Mouse (Mus musculus) liver, adult 2 months (tissue): ENCODE measurements at regions not wholly inside any gene's neighbourhood (a gene's known extent, or its start where the extent isn't known, plus 50 kb on each side); places are given as distances from the start of the nearest gene placed in this dataset.

Source experiments
- DNase-seq: peaks from one replicate; pipeline ENCODE4 v3.0.0-alpha.2; 2011; ENCODE audit warnings: low read depth, low spot score; ENCODE audit errors: extremely low read depth
- H3K27ac ChIP-seq: fragments of 200-500 bp; replicated peaks from 2 replicates; pipeline ENCODE4 v1.5.1; 2012; ENCODE audit warnings: low read depth, mild to moderate bottlenecking, control low read depth, inconsistent platforms, low read length; ENCODE audit not compliant: insufficient read depth
- H3K27me3 ChIP-seq: fragments of 200-500 bp; 2 replicates; pipeline ENCODE4 v1.6.1; 2012; ENCODE audit warnings: mild to moderate bottlenecking, moderate library complexity, low read length, inconsistent platforms; ENCODE audit not compliant: control insufficient read depth, insufficient read depth
- H3K36me3 ChIP-seq: fragments of 200-500 bp; 2 replicates; pipeline ENCODE4 v1.6.1; 2012; ENCODE audit warnings: low read length, inconsistent platforms; ENCODE audit not compliant: control insufficient read depth, insufficient read depth
- H3K4me1 ChIP-seq: fragments of 200-500 bp; 2 replicates; pipeline ENCODE4 v1.6.1; 2011; ENCODE audit warnings: low read length; ENCODE audit not compliant: control insufficient read depth, insufficient read depth
- H3K4me3 ChIP-seq: fragments of 200-500 bp; 2 replicates; pipeline ENCODE4 v1.5.1; 2011; ENCODE audit warnings: low read depth, mild to moderate bottlenecking, control low read depth, low read length, moderate library complexity; ENCODE audit not compliant: insufficient read depth
- H3K79me2 ChIP-seq: fragments of 200-500 bp; 2 replicates; pipeline ENCODE4 v1.6.1; 2012; ENCODE audit warnings: inconsistent platforms, mild to moderate bottlenecking, low read length, moderate library complexity; ENCODE audit not compliant: control insufficient read depth, insufficient read depth
- H3K9ac ChIP-seq: fragments of 200-500 bp; 2 replicates; pipeline ENCODE4 v1.6.1; 2012; ENCODE audit warnings: low read depth, mild to moderate bottlenecking, control low read depth, inconsistent platforms, low read length
- CTCF ChIP-seq: fragments of 200-500 bp; IDR thresholded peaks from 2 replicates; pipeline ENCODE4 v1.5.1; 2011; ENCODE audit warnings: low read depth, low read length, control low read depth
- POLR2A ChIP-seq: fragments of 200-500 bp; IDR thresholded peaks from 2 replicates; pipeline ENCODE4 v1.6.1; 2011; ENCODE audit warnings: low read length, control low read depth; ENCODE audit not compliant: insufficient read depth; ENCODE audit errors: extremely low read depth
- WGBS: fragments of 180-500 bp; shearing (Covaris S2); methylation state at CpG from one replicate; pipeline ENCODE4 v1.1.7; 2018; 5-methylcytosine and 5-hydroxymethylcytosine counted together

DNA sequence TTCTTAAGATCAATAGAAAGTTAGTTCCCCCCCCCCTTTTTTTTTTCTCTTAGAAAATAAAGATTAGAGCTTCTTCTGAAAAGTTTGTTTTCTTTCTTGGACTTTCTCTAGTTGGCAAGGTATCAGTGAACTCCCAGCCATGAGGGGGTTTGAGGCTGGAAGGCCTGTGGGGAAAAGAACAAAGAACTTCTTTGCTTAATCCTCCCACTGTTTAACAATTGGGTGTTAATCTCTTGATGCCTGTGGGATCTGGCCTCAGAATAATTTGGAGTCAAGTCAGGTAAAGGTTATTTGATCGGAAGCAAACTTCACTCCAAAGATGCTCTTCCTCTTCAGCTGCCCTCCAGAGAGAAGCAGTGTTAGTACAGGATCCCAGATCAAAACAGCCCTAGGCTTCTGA is 84.8 kb downstream of the Alg10b start:
- Histone ChIP-seq H3K4me3 (no peak overlapping the region), H3K9ac (no peak overlapping the region), H3K27ac (no peak overlapping the region), H3K36me3 (no peaks in the 10 kb centered on the region), H3K79me2 (no peaks in the 10 kb centered on the region), H3K27me3 (no peaks in the 10 kb centered on the region), H3K4me1 (no peaks in the 10 kb centered on the region)
- no peak for TF ChIP-seq POLR2A
- 68% methylated on average over 1 of the region's 1 CpGs for WGBS
- no peak for DNase-seq

DNA sequence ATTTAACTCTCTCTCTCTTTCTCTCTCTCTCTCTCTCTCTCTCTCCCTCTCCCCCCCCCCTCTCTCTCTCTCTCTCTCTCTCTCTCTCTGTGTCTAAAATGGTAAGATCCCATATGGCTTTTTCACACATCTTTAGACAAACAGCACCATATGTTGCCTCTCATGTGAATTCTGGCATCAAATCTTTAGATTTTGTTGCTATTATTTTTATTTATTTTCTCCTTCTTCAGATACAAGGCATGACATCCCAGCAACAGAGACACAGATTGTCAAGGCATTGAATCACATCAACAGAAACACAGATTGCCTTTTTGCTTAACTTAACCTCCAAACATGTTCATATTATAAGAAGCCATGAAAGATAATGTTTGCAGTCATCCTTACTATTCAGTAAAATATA is 85.6 kb downstream of the Alg10b start:
- H3K79me2 ChIP-seq: no peaks in the 10 kb centered on the region
- no peak overlapping the region for H3K27ac ChIP-seq
- no peak overlapping the region for H3K4me3 ChIP-seq
- no peak overlapping the region for H3K9ac ChIP-seq
- TF ChIP-seq CTCF (no peak), POLR2A (no peak)
- no peak for DNase-seq
- H3K4me1 ChIP-seq: no peaks in the 10 kb centered on the region
- H3K36me3 ChIP-seq: no peaks in the 10 kb centered on the region
- no peaks in the 10 kb centered on the region for H3K27me3 ChIP-seq

DNA sequence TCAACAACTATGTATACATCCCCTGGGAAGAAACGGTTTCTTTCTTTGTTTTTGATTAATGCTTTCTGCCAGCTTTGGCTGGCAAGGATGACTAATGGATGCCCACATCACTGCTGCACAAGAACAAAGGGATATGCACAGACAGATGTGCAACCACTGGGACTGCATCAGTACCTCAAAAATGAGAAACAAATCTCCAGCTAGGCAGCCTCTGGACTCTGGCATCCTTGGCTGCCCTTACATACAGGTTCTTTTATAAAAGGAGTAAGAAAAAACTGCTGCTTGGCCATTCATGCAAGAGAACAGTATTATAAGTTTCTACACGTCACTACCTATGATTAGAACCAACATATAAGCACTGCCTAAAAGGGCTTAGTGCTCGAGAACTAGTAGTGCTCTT is 97.7 kb downstream of the Alg10b start:
- no peak for DNase-seq
- Histone ChIP-seq H3K4me3 (no peak overlapping the region), H3K27ac (no peak overlapping the region), H3K4me1 (no peaks in the 10 kb centered on the region; the same call in 1 of the 2 replicates), H3K36me3 (no peaks in the 10 kb centered on the region), H3K27me3 (no peaks in the 10 kb centered on the region), H3K9ac (no peak overlapping the region), H3K79me2 (no peaks in the 10 kb centered on the region)
- TF ChIP-seq POLR2A (no peak), CTCF (no peak)
- WGBS: 76% methylated on average over 3 of the region's 3 CpGs

DNA sequence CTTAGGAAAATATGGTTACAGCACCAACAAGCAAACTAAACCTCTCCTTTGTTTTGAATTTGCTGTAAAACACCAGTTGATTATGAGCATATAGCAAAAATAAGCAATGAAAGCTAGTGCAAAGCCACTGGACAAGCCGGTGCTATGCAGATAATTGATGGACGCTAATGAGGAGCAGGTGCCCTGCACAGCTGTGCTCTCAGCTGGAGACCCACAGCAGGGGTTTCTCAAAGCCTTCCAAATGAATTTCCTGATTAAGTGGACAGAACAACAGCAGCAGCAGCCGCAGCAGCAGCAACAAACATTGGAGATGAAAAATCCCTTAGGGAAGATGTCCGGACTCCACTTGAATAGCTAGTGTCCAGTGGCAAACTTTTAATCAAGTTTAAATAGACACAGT is 109.2 kb downstream of the Alg10b start:
- Histone ChIP-seq H3K36me3 (no peaks in the 10 kb centered on the region), H3K9ac (no peak overlapping the region), H3K27ac (no peak overlapping the region), H3K27me3 (no peaks in the 10 kb centered on the region), H3K79me2 (no peaks in the 10 kb centered on the region), H3K4me1 (no peaks in the 10 kb centered on the region), H3K4me3 (no peak overlapping the region)
- no peak for DNase-seq
- WGBS: 74% methylated on average over 4 of the region's 4 CpGs
- TF ChIP-seq CTCF (no peak), POLR2A (no peak)

DNA sequence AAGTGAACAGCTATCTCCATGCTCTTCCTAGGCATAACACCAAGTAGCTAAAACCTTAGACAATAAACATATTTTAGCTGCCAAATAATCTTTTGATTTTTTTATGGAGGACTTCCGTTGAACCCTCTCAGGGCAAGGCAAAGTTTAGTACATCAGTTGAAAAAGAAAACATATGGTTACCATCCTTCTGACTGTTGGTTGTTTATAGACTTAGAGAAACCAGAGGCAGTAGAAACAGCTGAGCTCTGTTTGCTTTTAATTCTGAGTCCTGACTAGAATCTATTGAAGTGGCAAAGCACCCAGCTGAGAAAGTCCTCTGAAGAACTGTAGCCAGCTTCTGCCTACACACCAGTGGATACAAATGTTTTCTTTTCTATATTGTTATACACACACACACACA is 109.7 kb downstream of the Alg10b start:
- Histone ChIP-seq H3K79me2 (no peaks in the 10 kb centered on the region), H3K27ac (no peak overlapping the region)
- TF ChIP-seq POLR2A (no peak), CTCF (no peak)

DNA sequence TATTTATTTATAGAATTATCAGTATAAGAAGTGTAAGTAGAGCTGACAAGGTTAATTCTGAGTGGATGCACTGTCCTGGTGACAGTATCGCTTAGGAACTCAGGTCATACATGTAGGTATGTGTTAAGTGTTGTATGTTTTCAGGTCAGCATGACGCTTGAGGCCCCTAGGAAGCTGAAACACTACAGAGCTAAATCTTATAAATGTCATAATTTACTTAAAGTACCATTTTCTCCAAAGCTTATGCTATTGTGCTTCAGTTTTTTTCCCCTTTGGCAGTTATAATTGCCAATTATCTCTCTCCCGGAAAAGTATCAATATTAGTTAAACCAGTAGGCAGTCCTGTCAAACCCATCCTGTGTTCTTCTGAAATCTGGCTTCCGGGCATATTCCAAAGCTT is 110.3 kb downstream of the Alg10b start:
- H3K4me3 ChIP-seq: no peak overlapping the region
- no peaks in the 10 kb centered on the region for H3K79me2 ChIP-seq
- H3K4me1 ChIP-seq: no peaks in the 10 kb centered on the region
- no peaks in the 10 kb centered on the region for H3K36me3 ChIP-seq
- H3K27ac ChIP-seq: no peak overlapping the region
- no peak for DNase-seq
- no peak overlapping the region for H3K9ac ChIP-seq
- no peaks in the 10 kb centered on the region for H3K27me3 ChIP-seq
- TF ChIP-seq POLR2A: no peak
- TF ChIP-seq CTCF: no peak
- 91% methylated on average over 4 of the region's 4 CpGs for WGBS

More for the DNA sequence above, 109.7 kb downstream of the Alg10b start:
- Histone ChIP-seq H3K4me1 (no peaks in the 10 kb centered on the region), H3K9ac (no peak overlapping the region), H3K4me3 (no peak overlapping the region), H3K36me3 (no peaks in the 10 kb centered on the region), H3K27me3 (no peaks in the 10 kb centered on the region)
- no peak for DNase-seq
- WGBS: 72% methylated on average over 1 of the region's 1 CpGs
